Mouse (Mus musculus) kidney, adult 18-20 months (tissue): ENCODE measurements around the gene Cks1b.

ENCODE experiments used
- DNase-seq: peaks from one replicate; pipeline ENCODE4 v3.0.0; 2021

The Cks1b gene

GRCm38 (mm10) chr3:89395419-89395805 is 22.8 kb downstream of the Cks1b start:
- DNase-seq, result peak; percentile 35

- DNase-seq, result peak; percentile 91
These were observed 23.3 kb downstream of the Cks1b start for GRCm38 (mm10) chr3:89394894-89395256.

- peak; percentile 90 for DNase-seq
These were observed 23.9 kb downstream of the Cks1b start, which contains the start of gene Zbtb7b for GRCm38 (mm10) chr3:89394006-89394893. Zbtb7b (minus strand) TSS chr3:89394776.

- peak; percentile 99 for DNase-seq
These were observed 24.6 kb downstream of the Cks1b start for GRCm38 (mm10) chr3:89393605-89394004.

- DNase-seq, result peak; percentile 61
These were observed 25.3 kb downstream of the Cks1b start for GRCm38 (mm10) chr3:89392871-89393311.

- peak; percentile 82 for DNase-seq
These were observed 26.3 kb downstream of the Cks1b start for GRCm38 (mm10) chr3:89391663-89392511.

GRCm38 (mm10) chr3:89390699-89391662 is 27.2 kb downstream of the Cks1b start:
- peak; percentile 47 for DNase-seq

- peak; percentile 49 for DNase-seq
These were observed 28.1 kb downstream of the Cks1b start for GRCm38 (mm10) chr3:89390111-89390515.

GRCm38 (mm10) chr3:89388901-89389740 is 29.1 kb downstream of the Cks1b start:
- no peak for DNase-seq

- peak; percentile 60 for DNase-seq
These were observed 29.9 kb downstream of the Cks1b start for GRCm38 (mm10) chr3:89388134-89388881.

GRCm38 (mm10) chr3:89387632-89388031 is 30.6 kb downstream of the Cks1b start:
- no peak for DNase-seq

GRCm38 (mm10) chr3:89386438-89387420 is 31.5 kb downstream of the Cks1b start:
- no peak for DNase-seq

GRCm38 (mm10) chr3:89385451-89385850 is 32.7 kb downstream of the Cks1b start:
- DNase-seq, result no peak

GRCm38 (mm10) chr3:89384331-89385076 is 33.7 kb downstream of the Cks1b start:
- no peak for DNase-seq

GRCm38 (mm10) chr3:89383651-89384255 is 34.4 kb downstream of the Cks1b start:
- DNase-seq, result no peak

GRCm38 (mm10) chr3:89382950-89383349 is 35.2 kb downstream of the Cks1b start:
- no peak for DNase-seq

GRCm38 (mm10) chr3:89382033-89382882 is 35.9 kb downstream of the Cks1b start:
- DNase-seq, result no peak
